Mouse (Mus musculus): ENCODE results near the gene Efna3. TPM values are rescaled to one million over a fixed set of nuclear protein-coding genes. Genes with fewer than 3 reads are reported as not detected.

The Efna3 gene
- polyA plus RNA-seq, 1 experiment from 2014 or later = 1.6 TPM

DNA sequence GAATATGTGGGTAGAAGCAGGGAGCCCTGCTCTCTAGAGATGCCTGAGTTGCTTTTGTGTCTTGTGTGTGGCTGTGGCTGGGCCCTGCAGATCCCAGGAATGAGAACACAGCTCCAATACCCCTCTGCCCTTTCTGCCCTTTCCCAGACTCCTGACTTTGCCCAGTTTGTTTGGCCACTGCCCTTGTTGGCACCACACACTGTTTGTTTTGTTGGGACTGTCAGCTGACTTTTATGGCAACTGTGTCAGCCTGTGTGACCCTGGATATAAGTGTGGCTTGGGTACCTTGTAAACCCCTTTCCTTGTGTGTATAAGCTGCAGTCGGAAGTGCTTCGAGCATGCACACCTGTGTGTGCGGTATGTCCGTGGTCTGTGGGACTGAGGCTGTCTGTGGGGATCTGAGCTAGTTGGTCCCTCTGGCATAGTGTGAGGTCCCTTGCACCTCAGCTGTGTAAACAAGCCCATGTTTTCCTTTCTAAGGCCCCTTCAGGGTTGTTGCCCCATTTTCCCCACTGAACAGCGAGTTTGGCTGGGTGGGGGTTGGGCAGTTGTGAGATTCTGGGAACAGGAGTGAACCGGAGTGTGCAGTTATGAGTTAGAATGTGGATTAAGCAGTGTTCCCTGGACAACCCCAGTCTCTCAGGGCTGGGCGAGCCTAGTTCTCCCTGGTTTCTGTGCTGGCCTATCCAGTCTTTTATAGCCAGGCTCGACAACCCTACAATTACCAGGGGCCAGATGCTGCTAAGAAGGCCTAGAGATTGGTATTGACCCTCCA, 17.0 kb downstream of the Efna3 start:
- ATAC-seq = peak; percentile 53
- H3K36me3 ChIP-seq (ENCODE audit: control insufficient read depth, insufficient read depth) = no peaks in the 10 kb centered on the region
- WGBS = 43% methylated on average over 8 of the region's 8 CpGs
- no peak overlapping the region for H3K4me3 ChIP-seq (ENCODE audit: low read depth, low read length)
- H3K9me3 ChIP-seq (ENCODE audit: control insufficient read depth) = no peaks in the 10 kb centered on the region
- no peaks in the 10 kb centered on the region; the same call in 1 of the 2 replicates for H3K4me1 ChIP-seq (replicated peaks; ENCODE audit: control insufficient read depth, insufficient read depth, low read length)
- H3K27me3 ChIP-seq (replicated peaks; ENCODE audit: control insufficient read depth, insufficient read depth, low read length) = no peaks in the 10 kb centered on the region
- peak overlapping the region; percentile 31; the same call in 1 of the 2 replicates for H3K4me2 ChIP-seq (replicated peaks; ENCODE audit: low read depth)
- peak overlapping the region; percentile 86 for H3K27ac ChIP-seq (ENCODE audit: low read depth, low read length)
- H3K9ac ChIP-seq (ENCODE audit: low read depth, low read length) = no peak overlapping the region
- no peak for TF ChIP-seq CTCF (IDR thresholded peaks at IDR 0.05; ENCODE audit: low read depth)

DNA sequence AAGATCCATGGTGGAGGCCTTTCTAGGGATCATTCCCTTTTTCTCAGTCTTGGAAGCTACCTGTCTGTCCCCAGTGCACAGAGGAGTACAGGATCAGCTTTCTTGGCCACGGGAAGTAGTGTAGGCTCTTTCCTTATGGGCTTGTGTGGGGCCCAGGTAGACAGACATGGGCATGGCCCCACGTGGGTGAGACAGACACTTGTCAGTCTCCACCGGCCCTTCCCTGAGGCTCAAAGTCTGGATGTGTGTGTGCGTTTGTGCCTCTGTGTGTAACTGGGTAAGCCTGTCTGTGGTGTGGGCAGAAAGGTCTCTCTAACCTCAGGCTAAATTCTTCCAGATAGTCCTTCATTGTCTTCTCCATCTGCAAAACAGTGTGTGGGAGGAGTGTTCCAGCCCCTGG, 17.7 kb downstream of the Efna3 start:
- H3K9ac ChIP-seq (ENCODE audit: low read depth, low read length) = no peak overlapping the region
- H3K27ac ChIP-seq (ENCODE audit: low read depth, low read length) = peak overlapping the region; percentile 86
- WGBS = 35% methylated on average over 4 of the region's 4 CpGs
- H3K4me1 ChIP-seq (replicated peaks; ENCODE audit: control insufficient read depth, insufficient read depth, low read length) = no peaks in the 10 kb centered on the region; the same call in 1 of the 2 replicates
- H3K4me2 ChIP-seq (replicated peaks; ENCODE audit: low read depth) = peak overlapping the region; percentile 31; the same call in 1 of the 2 replicates
- no peaks in the 10 kb centered on the region for H3K9me3 ChIP-seq (ENCODE audit: control insufficient read depth)
- peak; percentile 68 for ATAC-seq
- no peak for TF ChIP-seq CTCF (IDR thresholded peaks at IDR 0.05; ENCODE audit: low read depth)
- no peaks in the 10 kb centered on the region for H3K36me3 ChIP-seq (ENCODE audit: control insufficient read depth, insufficient read depth)
- no peak overlapping the region for H3K4me3 ChIP-seq (ENCODE audit: low read depth, low read length)
- no peaks in the 10 kb centered on the region for H3K27me3 ChIP-seq (replicated peaks; ENCODE audit: control insufficient read depth, insufficient read depth, low read length)

DNA sequence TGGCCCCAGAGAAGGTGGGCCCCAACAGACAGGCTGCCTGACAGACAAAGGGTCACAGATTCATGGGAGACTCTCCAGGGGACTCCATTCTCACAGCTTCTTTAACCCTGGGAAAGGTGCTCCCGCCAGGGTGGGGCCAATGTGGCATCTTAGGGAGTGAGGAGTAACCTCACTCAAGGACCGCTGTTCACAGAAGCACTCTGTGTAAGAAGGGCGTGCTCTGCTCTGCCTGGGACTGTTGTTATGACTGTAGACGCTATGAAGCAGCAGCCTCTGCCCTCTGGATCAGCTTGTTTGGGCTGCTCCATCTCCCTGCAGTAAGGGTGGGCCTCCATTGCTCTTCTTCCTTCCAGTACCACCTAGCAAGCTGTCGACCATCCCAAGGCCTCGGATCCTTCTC, 18.3 kb downstream of the Efna3 start:
- Histone ChIP-seq H3K4me1 (replicated peaks; ENCODE audit: control insufficient read depth, insufficient read depth, low read length) (peaks cover under 1% of the 10 kb centered on the region; the same call in 1 of the 2 replicates), H3K9me3 (ENCODE audit: control insufficient read depth) (no peaks in the 10 kb centered on the region), H3K4me3 (ENCODE audit: low read depth, low read length) (no peak overlapping the region), H3K36me3 (ENCODE audit: control insufficient read depth, insufficient read depth) (no peaks in the 10 kb centered on the region), H3K4me2 (replicated peaks; ENCODE audit: low read depth) (no peak overlapping the region), H3K27ac (ENCODE audit: low read depth, low read length) (peak overlapping the region; percentile 86), H3K9ac (ENCODE audit: low read depth, low read length) (no peak overlapping the region), H3K27me3 (replicated peaks; ENCODE audit: control insufficient read depth, insufficient read depth, low read length) (no peaks in the 10 kb centered on the region)
- whole genome bisulfite sequencing = 40% methylated on average over 6 of the region's 6 CpGs
- ATAC-seq = no peak
- TF ChIP-seq CTCF (IDR thresholded peaks at IDR 0.05; ENCODE audit: low read depth) = no peak

DNA sequence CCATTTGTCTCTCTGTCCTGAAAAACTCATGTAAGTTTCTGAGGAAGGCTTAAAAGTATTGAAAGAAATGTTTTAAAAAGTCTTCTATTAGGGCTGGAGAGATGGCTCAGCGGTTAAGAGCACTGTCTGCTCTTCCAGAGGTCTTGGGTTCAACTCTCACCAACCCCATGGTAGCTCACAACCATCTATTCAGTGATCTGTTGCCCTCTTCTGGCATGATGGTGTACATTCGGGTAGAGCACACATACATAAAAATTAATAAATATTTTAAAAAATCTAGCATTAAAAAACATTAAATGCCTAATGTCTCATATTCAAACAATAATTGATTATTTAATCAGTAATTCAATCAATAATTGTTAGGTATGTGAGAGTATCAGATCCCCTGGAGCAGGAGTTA, 22.3 kb downstream of the Efna3 start:
- Histone ChIP-seq H3K4me1 (replicated peaks; ENCODE audit: control insufficient read depth, insufficient read depth, low read length) (peaks cover 10% of the 10 kb centered on the region; the same call in 1 of the 2 replicates), H3K27me3 (replicated peaks; ENCODE audit: control insufficient read depth, insufficient read depth, low read length) (no peaks in the 10 kb centered on the region), H3K9ac (ENCODE audit: low read depth, low read length) (no peak overlapping the region), H3K4me3 (ENCODE audit: low read depth, low read length) (no peak overlapping the region), H3K4me2 (replicated peaks; ENCODE audit: low read depth) (no peak overlapping the region), H3K9me3 (ENCODE audit: control insufficient read depth) (no peaks in the 10 kb centered on the region), H3K36me3 (ENCODE audit: control insufficient read depth, insufficient read depth) (no peaks in the 10 kb centered on the region), H3K27ac (ENCODE audit: low read depth, low read length) (peak overlapping the region; percentile 91)
- peak; percentile 48 for TF ChIP-seq CTCF (IDR thresholded peaks at IDR 0.05; ENCODE audit: low read depth)
- 0 out of 2 replicates have a peak, but pooled peaks have one; percentile 26 for ATAC-seq
- 62% methylated on average over 2 of the region's 2 CpGs for WGBS

DNA sequence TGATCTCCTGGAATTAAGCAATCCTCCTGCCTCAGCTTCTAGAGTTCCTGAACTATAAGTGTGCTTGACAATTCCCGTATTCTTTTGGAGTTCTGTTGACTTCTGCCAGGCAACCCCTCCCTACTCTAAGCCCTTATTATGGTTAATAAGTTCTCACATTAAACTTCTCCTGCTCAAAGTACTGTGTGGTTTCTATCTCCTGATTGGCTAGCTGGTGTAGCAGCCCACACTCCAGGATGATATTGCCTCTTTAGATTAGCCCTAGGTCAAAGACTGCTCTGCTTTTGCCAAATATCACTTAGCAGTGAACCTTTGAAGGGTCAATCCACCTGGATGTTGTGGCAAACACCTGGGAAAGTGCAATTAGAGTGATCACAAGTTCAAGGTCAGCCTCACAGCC, 22.7 kb downstream of the Efna3 start:
- Histone ChIP-seq H3K27ac (ENCODE audit: low read depth, low read length) (peak overlapping the region; percentile 91), H3K9me3 (ENCODE audit: control insufficient read depth) (no peaks in the 10 kb centered on the region), H3K9ac (ENCODE audit: low read depth, low read length) (0 out of 2 replicates have a peak overlapping the region, but pooled peaks have one; percentile 35)

DNA sequence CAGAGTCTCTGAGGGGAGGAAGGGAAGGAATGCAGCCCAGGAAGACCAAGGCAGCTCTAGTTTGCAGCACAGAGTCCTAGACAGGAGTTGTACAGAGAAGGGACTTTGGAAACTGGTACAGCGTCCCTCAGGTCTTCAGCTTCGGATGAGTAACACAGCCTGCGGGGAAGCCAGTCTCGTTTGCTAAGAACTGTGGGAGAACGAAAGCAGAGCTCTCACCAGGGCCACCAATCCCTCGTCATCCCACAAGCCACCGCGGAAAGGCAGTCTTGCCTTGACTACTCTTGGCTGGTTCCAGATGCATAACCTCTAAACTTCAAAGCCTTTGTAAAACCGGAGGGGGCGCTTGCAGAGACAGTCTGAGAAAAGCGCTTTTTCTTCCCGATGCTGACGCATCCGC, 23.3 kb downstream of the Efna3 start:
- H3K4me1 ChIP-seq (replicated peaks; ENCODE audit: control insufficient read depth, insufficient read depth, low read length) = peaks cover 10% of the 10 kb centered on the region; the same call in 1 of the 2 replicates
- H3K9ac ChIP-seq (ENCODE audit: low read depth, low read length) = peak overlapping the region; percentile 35; the same call in 1 of the 2 replicates
- 2% methylated on average over 14 of the region's 14 CpGs for WGBS
- H3K9me3 ChIP-seq (ENCODE audit: control insufficient read depth) = no peaks in the 10 kb centered on the region
- TF ChIP-seq CTCF (IDR thresholded peaks at IDR 0.05; ENCODE audit: low read depth) = peak; percentile 31; the same call in 1 of the 2 replicates
- no peaks in the 10 kb centered on the region for H3K27me3 ChIP-seq (replicated peaks; ENCODE audit: control insufficient read depth, insufficient read depth, low read length)
- H3K27ac ChIP-seq (ENCODE audit: low read depth, low read length) = peak overlapping the region; percentile 91
- peak overlapping the region; percentile 56 for H3K4me2 ChIP-seq (replicated peaks; ENCODE audit: low read depth)
- peak overlapping the region; percentile 6; the same call in 1 of the 2 replicates for H3K4me3 ChIP-seq (ENCODE audit: low read depth, low read length)
- ATAC-seq = peak; percentile 10
- no peaks in the 10 kb centered on the region for H3K36me3 ChIP-seq (ENCODE audit: control insufficient read depth, insufficient read depth)

More for the DNA sequence above, 22.7 kb downstream of the Efna3 start:
- Histone ChIP-seq H3K4me3 (ENCODE audit: low read depth, low read length) (peak overlapping the region; percentile 6; the same call in 1 of the 2 replicates), H3K27me3 (replicated peaks; ENCODE audit: control insufficient read depth, insufficient read depth, low read length) (no peaks in the 10 kb centered on the region), H3K4me1 (replicated peaks; ENCODE audit: control insufficient read depth, insufficient read depth, low read length) (peaks cover 10% of the 10 kb centered on the region; the same call in 1 of the 2 replicates), H3K4me2 (replicated peaks; ENCODE audit: low read depth) (peak overlapping the region; percentile 56), H3K36me3 (ENCODE audit: control insufficient read depth, insufficient read depth) (no peaks in the 10 kb centered on the region)
- 20% methylated on average over 1 of the region's 1 CpGs for WGBS
- no peak for TF ChIP-seq CTCF (IDR thresholded peaks at IDR 0.05; ENCODE audit: low read depth)
- peak; percentile 82 for ATAC-seq

All from intestine, postnatal 0 days (tissue).